Mouse (Mus musculus): ENCODE measurements around the gene Olfr644. TPM values are rescaled to one million over a fixed set of nuclear protein-coding genes. Genes with fewer than 3 reads are reported as not detected.

Gene Olfr644
- not detected in 2 replicates for polyA plus RNA-seq (2014; fragmentation: Nextera tagmentation; extraction: Ambion mirVana)

DNA sequence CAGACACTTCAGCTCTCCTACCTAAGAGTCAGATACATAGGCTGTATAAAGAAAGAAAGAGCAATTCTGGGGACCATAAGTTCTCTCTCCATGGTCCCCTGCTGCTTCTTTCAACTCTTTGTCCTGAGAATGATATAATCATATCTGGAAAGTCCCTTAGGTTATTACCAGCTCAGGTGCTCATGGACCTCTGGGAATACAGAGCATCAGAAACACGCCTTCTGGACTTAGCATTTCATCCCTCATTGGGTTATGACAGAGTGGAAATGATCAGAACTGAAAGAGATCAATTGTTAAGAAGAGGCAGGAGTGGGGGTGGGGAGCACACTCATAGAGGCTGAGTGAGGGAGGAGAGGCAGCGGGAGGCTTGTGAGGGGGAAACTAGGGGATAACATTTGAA, at the start of gene Olfr644:
Gene Olfr644 (minus strand): TSS at position 101 of the 400 bp plus-strand sequence.
- Histone ChIP-seq H3K27me3 (ENCODE audit: control insufficient read depth, insufficient read depth, low read length) (no peaks in the 10 kb centered on the region), H3K4me1 (ENCODE audit: control insufficient read depth, insufficient read depth, low read length) (no peaks in the 10 kb centered on the region), H3K9ac (ENCODE audit: low read length) (no peak within 1 kb of the TSS), H3K36me3 (ENCODE audit: control insufficient read depth, insufficient read depth, low read length) (no peaks in the 10 kb centered on the region), H3K9me3 (ENCODE audit: control insufficient read depth, low read length) (no peaks in the 10 kb centered on the region), H3K4me3 (ENCODE audit: low read depth, low read length) (no peak within 1 kb of the TSS), H3K4me2 (ENCODE audit: low read depth, severe bottlenecking) (no peak within 1 kb of the TSS), H3K27ac (replicated peaks; ENCODE audit: low read depth, low read length) (no peak within 1 kb of the TSS)
- no peak for ATAC-seq (ENCODE audit: insufficient number of reproducible peaks, low FRiP score, low TSS enrichment, low read depth)
- no peak for DNase-seq (ENCODE audit: low spot score)
- WGBS = 83% methylated on average over 2 of the region's 2 CpGs

DNA sequence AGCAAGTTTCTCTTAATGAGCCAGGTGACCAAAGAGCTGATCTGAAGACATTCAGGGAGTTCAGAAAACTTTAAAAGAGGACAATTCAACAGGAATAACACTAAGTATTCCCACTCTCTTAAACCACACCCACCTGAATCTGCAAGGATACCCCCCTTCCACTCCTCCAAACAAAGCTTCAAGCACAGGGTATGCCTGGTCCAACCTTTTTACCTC, 33.0 kb upstream of the Olfr644 start, which contains the start of gene Olfr646:
Gene Olfr646 (plus strand): TSS at position 117 of the 216 bp plus-strand sequence.
- no peak within 1 kb of the TSS for H3K9ac ChIP-seq (ENCODE audit: low read length)
- H3K9me3 ChIP-seq (ENCODE audit: control insufficient read depth, low read length) = no peaks in the 10 kb centered on the region
- H3K4me3 ChIP-seq (ENCODE audit: low read depth, low read length) = no peak within 1 kb of the TSS
- no peak within 1 kb of the TSS for H3K27ac ChIP-seq (replicated peaks; ENCODE audit: low read depth, low read length)
- DNase-seq (ENCODE audit: low spot score) = no peak
- H3K4me1 ChIP-seq (ENCODE audit: control insufficient read depth, insufficient read depth, low read length) = no peaks in the 10 kb centered on the region
- H3K27me3 ChIP-seq (ENCODE audit: control insufficient read depth, insufficient read depth, low read length) = no peaks in the 10 kb centered on the region
- no peak within 1 kb of the TSS for H3K4me2 ChIP-seq (ENCODE audit: low read depth, severe bottlenecking)
- H3K36me3 ChIP-seq (ENCODE audit: control insufficient read depth, insufficient read depth, low read length) = no peaks in the 10 kb centered on the region
- no peak for ATAC-seq (ENCODE audit: insufficient number of reproducible peaks, low FRiP score, low TSS enrichment, low read depth)

DNA sequence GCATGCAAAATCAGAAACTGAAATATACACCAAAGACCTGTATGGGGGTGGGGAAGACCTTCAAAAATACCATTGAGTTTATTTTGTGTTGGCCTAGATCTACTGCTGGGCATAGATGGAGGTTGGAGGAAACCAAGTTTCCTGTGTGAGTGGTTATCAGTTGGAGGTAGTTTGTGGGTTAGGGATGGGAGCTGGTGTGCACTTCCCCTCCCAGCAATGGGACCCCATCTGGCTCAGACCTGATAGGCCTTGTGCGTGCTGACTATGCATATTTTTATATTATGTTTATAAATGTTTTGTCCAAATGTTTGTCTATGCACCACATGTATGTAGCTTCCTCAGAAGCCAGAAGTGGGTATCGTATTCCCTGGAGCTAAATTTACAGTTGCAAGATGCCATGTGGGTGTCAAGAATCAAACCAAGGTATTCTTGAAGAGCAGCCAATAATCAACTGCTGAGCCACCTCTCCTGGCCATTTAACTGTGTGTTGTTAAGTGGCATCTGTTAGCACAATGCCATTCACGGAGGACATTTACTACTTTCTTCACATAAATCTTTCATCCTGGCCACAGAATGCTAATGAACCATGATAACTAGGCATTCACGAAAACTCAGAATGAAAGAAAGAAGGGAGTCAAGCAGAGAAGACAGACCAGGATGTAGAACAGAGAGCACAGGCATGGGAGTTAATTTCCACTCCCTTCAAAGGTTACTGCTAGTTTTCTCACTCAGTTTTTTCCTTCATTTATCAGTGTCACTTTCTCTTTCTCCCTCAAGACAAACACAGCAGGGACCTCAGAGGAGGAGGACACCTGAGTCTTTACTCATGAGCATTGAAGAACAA, 32.5 kb upstream of the Olfr644 start:
- ATAC-seq (ENCODE audit: insufficient number of reproducible peaks, low FRiP score, low TSS enrichment, low read depth) = no peak
- Histone ChIP-seq H3K4me1 (ENCODE audit: control insufficient read depth, insufficient read depth, low read length) (no peaks in the 10 kb centered on the region), H3K4me3 (ENCODE audit: low read depth, low read length) (no peak overlapping the region), H3K4me2 (ENCODE audit: low read depth, severe bottlenecking) (no peak overlapping the region), H3K9me3 (ENCODE audit: control insufficient read depth, low read length) (no peaks in the 10 kb centered on the region), H3K36me3 (ENCODE audit: control insufficient read depth, insufficient read depth, low read length) (no peaks in the 10 kb centered on the region), H3K9ac (ENCODE audit: low read length) (no peak overlapping the region), H3K27ac (replicated peaks; ENCODE audit: low read depth, low read length) (no peak overlapping the region), H3K27me3 (ENCODE audit: control insufficient read depth, insufficient read depth, low read length) (no peaks in the 10 kb centered on the region)
- 45% methylated on average over 4 of the region's 4 CpGs for WGBS
- no peak for DNase-seq (ENCODE audit: low spot score)

DNA sequence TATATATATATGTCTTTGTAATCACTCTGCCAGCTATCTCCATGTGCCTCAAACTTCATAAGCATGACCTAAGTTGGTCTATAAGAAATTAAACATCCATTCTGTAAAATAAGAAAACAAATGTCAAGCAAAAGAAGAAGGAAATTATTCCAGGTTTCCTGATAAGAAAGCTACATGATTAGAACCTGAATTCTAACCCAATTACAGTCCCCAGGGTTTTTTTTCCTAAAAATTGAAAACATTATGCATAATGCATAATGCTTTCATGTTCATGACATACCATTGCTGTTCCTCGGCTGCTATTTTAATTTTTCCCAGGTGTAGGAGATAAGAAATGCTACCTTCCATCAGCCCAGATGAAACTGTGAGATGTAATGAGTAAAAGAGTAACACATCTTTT, 13.7 kb upstream of the Olfr644 start, which contains the start of gene Olfr645:
Gene Olfr645 (minus strand): TSS at position 101 of the 400 bp plus-strand sequence.
- no peaks in the 10 kb centered on the region for H3K4me1 ChIP-seq (ENCODE audit: control insufficient read depth, insufficient read depth, low read length)
- H3K27ac ChIP-seq (replicated peaks; ENCODE audit: low read depth, low read length) = no peak within 1 kb of the TSS
- H3K27me3 ChIP-seq (ENCODE audit: control insufficient read depth, insufficient read depth, low read length) = no peaks in the 10 kb centered on the region
- ATAC-seq (ENCODE audit: insufficient number of reproducible peaks, low FRiP score, low TSS enrichment, low read depth) (no peak), DNase-seq (ENCODE audit: low spot score) (no peak)
- H3K9me3 ChIP-seq (ENCODE audit: control insufficient read depth, low read length) = no peaks in the 10 kb centered on the region
- no peak within 1 kb of the TSS for H3K4me3 ChIP-seq (ENCODE audit: low read depth, low read length)
- H3K4me2 ChIP-seq (ENCODE audit: low read depth, severe bottlenecking) = no peak within 1 kb of the TSS
- no peak within 1 kb of the TSS for H3K9ac ChIP-seq (ENCODE audit: low read length)
- H3K36me3 ChIP-seq (ENCODE audit: control insufficient read depth, insufficient read depth, low read length) = no peaks in the 10 kb centered on the region
- 73% methylated on average over 1 of the region's 1 CpGs for WGBS

DNA sequence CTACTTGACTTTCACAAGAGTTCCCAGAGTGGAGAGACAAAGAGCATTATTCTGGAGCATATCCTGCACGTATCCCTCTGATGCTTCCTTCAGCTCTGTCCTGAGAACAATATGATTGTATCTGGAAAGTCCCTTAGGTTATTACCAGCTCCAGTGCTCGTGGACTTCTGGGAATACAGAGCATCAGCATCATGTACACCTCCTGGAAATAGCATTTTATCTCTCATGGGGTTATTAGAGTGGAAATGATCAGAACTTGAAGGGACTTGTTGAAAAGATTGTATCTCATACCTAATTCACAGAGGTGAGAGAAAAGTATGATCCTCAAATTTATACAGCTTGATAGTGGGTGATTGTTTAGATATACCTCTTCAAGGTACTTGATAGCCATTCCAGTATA, 10.3 kb downstream of the Olfr644 start, which contains the start of gene 4930516K23Rik:
Gene 4930516K23Rik (minus strand): TSS at position 101 of the 400 bp plus-strand sequence.
- Histone ChIP-seq H3K9ac (ENCODE audit: low read length) (no peak within 1 kb of the TSS), H3K36me3 (ENCODE audit: control insufficient read depth, insufficient read depth, low read length) (no peaks in the 10 kb centered on the region), H3K4me3 (ENCODE audit: low read depth, low read length) (no peak within 1 kb of the TSS), H3K27me3 (ENCODE audit: control insufficient read depth, insufficient read depth, low read length) (no peaks in the 10 kb centered on the region), H3K9me3 (ENCODE audit: control insufficient read depth, low read length) (no peaks in the 10 kb centered on the region), H3K4me1 (ENCODE audit: control insufficient read depth, insufficient read depth, low read length) (no peaks in the 10 kb centered on the region), H3K4me2 (ENCODE audit: low read depth, severe bottlenecking) (no peak within 1 kb of the TSS), H3K27ac (replicated peaks; ENCODE audit: low read depth, low read length) (no peak within 1 kb of the TSS)
- 60% methylated on average over 2 of the region's 2 CpGs for WGBS
- DNase-seq (ENCODE audit: low spot score) (no peak), ATAC-seq (ENCODE audit: insufficient number of reproducible peaks, low FRiP score, low TSS enrichment, low read depth) (no peak)

DNA sequence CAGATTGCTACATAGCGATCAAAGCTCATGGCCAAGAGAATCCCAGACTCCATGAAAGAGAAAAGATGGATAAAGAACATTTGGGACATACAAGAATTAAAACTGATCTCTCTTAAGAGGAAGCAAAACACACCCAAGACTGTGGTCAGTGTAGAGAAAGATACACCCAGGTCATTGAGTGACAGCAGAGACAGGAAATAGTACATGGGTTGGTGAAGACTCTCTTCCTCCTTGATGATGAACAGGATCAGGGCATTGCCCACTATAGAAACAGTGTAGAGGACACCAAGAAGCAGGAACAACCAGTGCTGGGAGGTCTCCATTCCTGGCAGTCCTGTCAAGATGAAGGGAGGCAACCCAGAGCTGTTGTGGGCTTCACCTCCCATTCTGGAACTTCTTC, 12.5 kb downstream of the Olfr644 start:
- Histone ChIP-seq H3K4me2 (ENCODE audit: low read depth, severe bottlenecking) (no peak overlapping the region), H3K4me3 (ENCODE audit: low read depth, low read length) (no peak overlapping the region), H3K36me3 (ENCODE audit: control insufficient read depth, insufficient read depth, low read length) (no peaks in the 10 kb centered on the region), H3K4me1 (ENCODE audit: control insufficient read depth, insufficient read depth, low read length) (no peaks in the 10 kb centered on the region), H3K27me3 (ENCODE audit: control insufficient read depth, insufficient read depth, low read length) (no peaks in the 10 kb centered on the region), H3K9me3 (ENCODE audit: control insufficient read depth, low read length) (no peaks in the 10 kb centered on the region), H3K9ac (ENCODE audit: low read length) (no peak overlapping the region), H3K27ac (replicated peaks; ENCODE audit: low read depth, low read length) (no peak overlapping the region)
- 87% methylated on average over 1 of the region's 1 CpGs for whole genome bisulfite sequencing
- ATAC-seq (ENCODE audit: insufficient number of reproducible peaks, low FRiP score, low TSS enrichment, low read depth) (no peak), DNase-seq (ENCODE audit: low spot score) (no peak)

DNA sequence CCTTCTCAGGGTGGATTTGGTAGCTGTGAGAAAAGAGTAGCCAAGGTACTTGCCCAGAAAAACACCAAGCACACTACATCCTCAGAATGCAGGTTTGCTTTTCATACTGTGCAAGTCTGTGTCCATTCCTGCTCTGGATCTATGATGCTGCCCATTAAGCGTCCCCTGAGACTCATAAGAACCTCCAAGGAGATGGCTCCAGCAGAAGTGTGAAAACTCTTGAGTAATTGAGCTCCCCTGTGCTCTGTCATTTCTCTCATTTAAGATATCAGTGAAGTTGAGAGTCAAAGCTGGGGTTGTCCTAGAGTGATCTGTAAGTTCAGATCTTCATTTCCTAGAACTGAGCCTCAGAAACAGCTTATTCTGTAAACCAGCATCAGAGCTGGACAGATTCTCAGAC, 19.1 kb downstream of the Olfr644 start, which contains the start of gene Olfr642:
Gene Olfr642 (minus strand): TSS at position 101 of the 400 bp plus-strand sequence.
- Histone ChIP-seq H3K27ac (replicated peaks; ENCODE audit: low read depth, low read length) (no peak within 1 kb of the TSS), H3K9me3 (ENCODE audit: control insufficient read depth, low read length) (no peaks in the 10 kb centered on the region), H3K36me3 (ENCODE audit: control insufficient read depth, insufficient read depth, low read length) (no peaks in the 10 kb centered on the region), H3K4me1 (ENCODE audit: control insufficient read depth, insufficient read depth, low read length) (no peaks in the 10 kb centered on the region), H3K4me2 (ENCODE audit: low read depth, severe bottlenecking) (no peak within 1 kb of the TSS), H3K27me3 (ENCODE audit: control insufficient read depth, insufficient read depth, low read length) (no peaks in the 10 kb centered on the region), H3K9ac (ENCODE audit: low read length) (no peak within 1 kb of the TSS), H3K4me3 (ENCODE audit: low read depth, low read length) (no peak within 1 kb of the TSS)
- WGBS = 74% methylated on average over 1 of the region's 1 CpGs
- DNase-seq (ENCODE audit: low spot score) = no peak
- no peak for ATAC-seq (ENCODE audit: insufficient number of reproducible peaks, low FRiP score, low TSS enrichment, low read depth)

DNA sequence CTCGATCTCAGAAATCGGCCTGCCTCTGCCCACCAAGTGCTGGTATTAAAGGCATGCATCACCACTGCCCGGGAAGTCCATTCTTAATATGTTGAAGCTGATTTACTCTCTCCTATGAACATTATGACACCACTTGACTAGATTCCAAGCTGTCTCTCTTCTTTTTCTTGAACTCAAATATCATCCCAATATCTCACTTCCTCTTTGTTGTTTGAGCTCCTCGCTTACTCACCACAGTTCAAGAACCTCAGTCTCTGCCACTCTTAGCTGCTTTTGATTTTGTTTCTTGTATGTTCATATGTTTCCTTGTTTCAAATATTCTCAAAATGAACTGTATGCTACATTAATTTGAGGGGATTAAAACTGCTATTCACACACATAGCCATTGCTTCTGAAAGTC, 20.9 kb downstream of the Olfr644 start:
- H3K27me3 ChIP-seq (ENCODE audit: control insufficient read depth, insufficient read depth, low read length) = no peaks in the 10 kb centered on the region
- WGBS = 92% methylated on average over 4 of the region's 4 CpGs
- ATAC-seq (ENCODE audit: insufficient number of reproducible peaks, low FRiP score, low TSS enrichment, low read depth) (no peak), DNase-seq (ENCODE audit: low spot score) (no peak)
- H3K4me2 ChIP-seq (ENCODE audit: low read depth, severe bottlenecking) = no peak overlapping the region
- no peaks in the 10 kb centered on the region for H3K9me3 ChIP-seq (ENCODE audit: control insufficient read depth, low read length)
- no peak overlapping the region for H3K27ac ChIP-seq (replicated peaks; ENCODE audit: low read depth, low read length)
- no peaks in the 10 kb centered on the region for H3K36me3 ChIP-seq (ENCODE audit: control insufficient read depth, insufficient read depth, low read length)
- H3K4me3 ChIP-seq (ENCODE audit: low read depth, low read length) = no peak overlapping the region
- H3K4me1 ChIP-seq (ENCODE audit: control insufficient read depth, insufficient read depth, low read length) = no peaks in the 10 kb centered on the region
- H3K9ac ChIP-seq (ENCODE audit: low read length) = no peak overlapping the region

DNA sequence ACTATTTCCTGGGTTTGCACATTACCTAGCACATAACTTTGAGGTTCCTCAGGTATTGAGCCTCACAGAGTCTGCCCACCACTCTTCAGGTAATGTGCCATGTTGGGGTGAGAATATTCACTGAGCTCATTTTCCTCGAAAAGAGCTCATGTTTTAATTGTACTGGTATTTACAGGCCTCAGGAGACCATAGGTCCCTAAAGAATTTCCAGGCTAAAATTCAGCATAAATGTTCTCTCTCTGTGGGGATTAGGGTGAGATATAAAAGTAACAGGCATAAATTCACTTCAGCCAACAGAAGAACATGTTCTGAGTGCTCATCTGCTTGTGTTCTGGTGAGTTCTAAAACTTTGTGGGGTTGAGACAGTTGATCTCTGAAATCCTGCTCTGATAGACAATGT, 36.5 kb downstream of the Olfr644 start, which contains the start of gene Olfr641:
Gene Olfr641 (plus strand): TSS at position 301 of the 400 bp plus-strand sequence.
- Histone ChIP-seq H3K9me3 (ENCODE audit: control insufficient read depth, low read length) (no peaks in the 10 kb centered on the region), H3K9ac (ENCODE audit: low read length) (no peak within 1 kb of the TSS), H3K36me3 (ENCODE audit: control insufficient read depth, insufficient read depth, low read length) (no peaks in the 10 kb centered on the region), H3K27ac (replicated peaks; ENCODE audit: low read depth, low read length) (no peak within 1 kb of the TSS), H3K4me3 (ENCODE audit: low read depth, low read length) (no peak within 1 kb of the TSS), H3K27me3 (ENCODE audit: control insufficient read depth, insufficient read depth, low read length) (no peaks in the 10 kb centered on the region), H3K4me2 (ENCODE audit: low read depth, severe bottlenecking) (no peak within 1 kb of the TSS), H3K4me1 (ENCODE audit: control insufficient read depth, insufficient read depth, low read length) (no peaks in the 10 kb centered on the region)
- 79% methylated on average over 1 of the region's 1 CpGs for WGBS
- DNase-seq (ENCODE audit: low spot score) = no peak
- no peak for ATAC-seq (ENCODE audit: insufficient number of reproducible peaks, low FRiP score, low TSS enrichment, low read depth)
